Mouse (Mus musculus) embryonic fibroblast, embryonic 13.5 days (primary cell): ENCODE results near the gene Pnma1.

Source experiments
- CTCF ChIP-seq: IDR thresholded peaks from 2 replicates; pipeline ENCODE4 v1.5.1; 2011; ENCODE audit warnings: mild to moderate bottlenecking, control low read depth, low read length, moderate library complexity, borderline replicate concordance; ENCODE audit not compliant: insufficient read depth
- POLR2A ChIP-seq: IDR thresholded peaks from 2 replicates; pipeline ENCODE4 v1.6.1; 2011; ENCODE audit warnings: low read depth, mild to moderate bottlenecking, control low read depth, low read length, moderate library complexity

- 0 out of 2 replicates have a peak, but pooled peaks have one; percentile 21 for TF ChIP-seq CTCF
- no peak for TF ChIP-seq POLR2A
Observed at GRCm38 (mm10) chr12:84161616-84162433, 13.5 kb upstream of the Pnma1 start.
